Mouse (Mus musculus) embryonic facial prominence, embryonic 11.5 days (tissue): ENCODE measurements at regions not wholly inside any gene's neighbourhood (a gene's known extent, or its start where the extent isn't known, plus 50 kb on each side); places are given as distances from the start of the nearest gene placed in this dataset.

ENCODE experiments used
- ATAC-seq: fragments of 200-750 bp; cut with Nextera tagmentation; replicated peaks from 2 replicates; pipeline ENCODE4 v1.8.0; 2017; ENCODE audit warnings: low read depth; ENCODE audit not compliant: insufficient number of reproducible peaks, low FRiP score, low TSS enrichment
- DNase-seq: peaks from one replicate; pipeline ENCODE4 v3.0.0-alpha.2; 2015; ENCODE audit warnings: low spot score
- H3K27ac ChIP-seq: fragments of 300-500 bp; sonication (generic); replicated peaks from 2 replicates; pipeline ENCODE4 v1.5.1; 2014; ENCODE audit warnings: mild to moderate bottlenecking, low read depth, low read length, control low read depth
- H3K27me3 ChIP-seq: fragments of 300-500 bp; sonication (generic); 2 replicates; pipeline ENCODE4 v1.6.1; 2014; ENCODE audit warnings: mild to moderate bottlenecking, low read length, moderate library complexity, mixed read lengths; ENCODE audit not compliant: control insufficient read depth, insufficient read depth
- H3K36me3 ChIP-seq: fragments of 300-500 bp; sonication (generic); replicated peaks from 2 replicates; pipeline ENCODE4 v1.6.1; 2014; ENCODE audit warnings: low read depth, mild to moderate bottlenecking, low read length, moderate library complexity, mixed read lengths; ENCODE audit not compliant: control insufficient read depth, insufficient read depth
- H3K4me1 ChIP-seq: fragments of 300-500 bp; sonication (generic); 2 replicates; pipeline ENCODE4 v1.6.1; 2014; ENCODE audit warnings: low read length, mixed read lengths; ENCODE audit not compliant: control insufficient read depth, insufficient read depth
- H3K4me2 ChIP-seq: fragments of 300-500 bp; sonication (generic); 2 replicates; pipeline ENCODE4 v1.6.1; 2014; ENCODE audit warnings: low read depth, mild to moderate bottlenecking, control low read depth, low read length, moderate library complexity
- H3K4me3 ChIP-seq: fragments of 300-500 bp; sonication (generic); 2 replicates; pipeline ENCODE4 v1.5.1; 2014; ENCODE audit warnings: low read depth, low read length, control low read depth
- H3K9ac ChIP-seq: fragments of 300-500 bp; sonication (generic); replicated peaks from 2 replicates; pipeline ENCODE4 v1.6.1; 2014; ENCODE audit warnings: mild to moderate bottlenecking, control low read depth, low read length
- H3K9me3 ChIP-seq: fragments of 300-500 bp; sonication (generic); replicated peaks from 2 replicates; pipeline ENCODE4 v1.6.1; 2016; ENCODE audit warnings: mild to moderate bottlenecking, low read length, inconsistent platforms, mixed read lengths; ENCODE audit not compliant: control insufficient read depth
- WGBS: fragments of 180-500 bp; shearing (Covaris S2); extraction: QIAGEN DNeasy Blood & Tissue Kit; methylation state at CpG from one replicate; pipeline ENCODE4 v1.1.7; 2014; 5-methylcytosine and 5-hydroxymethylcytosine counted together

GRCm38 (mm10) chr7:88941246-88941910 is 462.6 kb downstream of the Tmem135 start:
- H3K36me3 ChIP-seq: no peaks in the 10 kb centered on the region
- H3K4me3 ChIP-seq: no peak overlapping the region
- ATAC-seq (no peak), DNase-seq (no peak)
- no peak overlapping the region for H3K4me2 ChIP-seq
- H3K27me3 ChIP-seq: no peaks in the 10 kb centered on the region
- no peaks in the 10 kb centered on the region for H3K4me1 ChIP-seq
- H3K9me3 ChIP-seq: no peaks in the 10 kb centered on the region
- no peak overlapping the region for H3K9ac ChIP-seq
- WGBS: 77% methylated on average over 9 of the region's 9 CpGs
- no peak overlapping the region for H3K27ac ChIP-seq

GRCm38 (mm10) chr7:88940196-88940595 is 463.8 kb downstream of the Tmem135 start:
- Histone ChIP-seq H3K9me3 (no peaks in the 10 kb centered on the region), H3K36me3 (no peaks in the 10 kb centered on the region), H3K27me3 (no peaks in the 10 kb centered on the region), H3K27ac (no peak overlapping the region), H3K4me1 (no peaks in the 10 kb centered on the region), H3K4me3 (no peak overlapping the region), H3K4me2 (no peak overlapping the region), H3K9ac (no peak overlapping the region)
- WGBS: 87% methylated on average over 2 of the region's 2 CpGs
- no peak for ATAC-seq
- no peak for DNase-seq

- no peak overlapping the region for H3K4me2 ChIP-seq
- no peak overlapping the region for H3K4me3 ChIP-seq
- DNase-seq (no peak), ATAC-seq (no peak)
- no peak overlapping the region for H3K27ac ChIP-seq
- 91% methylated on average over 6 of the region's 6 CpGs for WGBS
- no peaks in the 10 kb centered on the region for H3K27me3 ChIP-seq
- no peak overlapping the region for H3K9ac ChIP-seq
- no peaks in the 10 kb centered on the region for H3K9me3 ChIP-seq
- H3K4me1 ChIP-seq: no peaks in the 10 kb centered on the region
- H3K36me3 ChIP-seq: no peaks in the 10 kb centered on the region
Measured at GRCm38 (mm10) chr7:88928245-88928795, 475.7 kb downstream of the Tmem135 start.
